ENCODE assay signal across 19 mouse cellular contexts in genomic region chr9:53422133-53422896, GRCm38 (mm10). TPM values are rescaled to one million over a fixed set of nuclear protein-coding genes. Genes with fewer than 3 reads are reported as not detected.
DNase-seq lines count a peak whose midpoint lies in the region; ATAC-seq lines count a peak whose summit lies in the region.
"Had no signal": no experiment of that assay in that cellular context is flagged by ENCODE, and none has a peak within 500 bp of the region (broad histone marks: within the 10 kb centered on the region; RNA-seq: fewer than 3 reads in every experiment).

No protein-coding gene starts in this region.

- no peak overlapping the region for H3K27ac ChIP-seq in lung, embryonic 16.5 days (ENCODE audit: low read length)
- H3K27ac ChIP-seq in liver, embryonic 15.5 days (replicated peaks): peak overlapping the region; percentile 85
- H3K27ac ChIP-seq in heart, embryonic 11.5 days (ENCODE audit: low read depth, low read length): no peak overlapping the region
- H3K27ac ChIP-seq: embryonic facial prominence, embryonic 10.5 days; midbrain, embryonic 10.5 days; neural tube, embryonic 15.5 days had no signal

- H3K9me3 ChIP-seq in lung, embryonic 16.5 days (ENCODE audit: control insufficient read depth, low read length): no peaks in the 10 kb centered on the region
- no peaks in the 10 kb centered on the region for H3K9me3 ChIP-seq in liver, embryonic 15.5 days (replicated peaks)
- no peaks in the 10 kb centered on the region for H3K9me3 ChIP-seq in heart, embryonic 11.5 days (replicated peaks; ENCODE audit: control insufficient read depth, low read length)
- H3K9me3 ChIP-seq: neural tube, embryonic 15.5 days had no signal

- no peak overlapping the region for H3K4me3 ChIP-seq in lung, embryonic 16.5 days (ENCODE audit: low read length)
- peak overlapping the region; percentile 19 for H3K4me3 ChIP-seq in liver, embryonic 15.5 days (replicated peaks)
- H3K4me3 ChIP-seq in heart, embryonic 11.5 days (ENCODE audit: low read depth, low read length): no peak overlapping the region
- H3K4me3 ChIP-seq: embryonic facial prominence, embryonic 10.5 days; midbrain, embryonic 10.5 days; neural tube, embryonic 15.5 days had no signal

- ATAC-seq in lung, embryonic 16.5 days (ENCODE audit: low read depth): peak; percentile 47
- peak; percentile 97 for ATAC-seq in erythroblast, adult 5-6 weeks (replicated peaks; ENCODE audit: low FRiP score, poor library complexity, severe bottlenecking)
- ATAC-seq in liver, embryonic 15.5 days (ENCODE audit: insufficient read depth): peak; percentile 98
- ATAC-seq in heart, embryonic 11.5 days (replicated peaks; ENCODE audit: insufficient number of reproducible peaks, low FRiP score, low TSS enrichment): no peak
- ATAC-seq: CD4-positive, CD25-positive, alpha-beta regulatory T cell, adult 4 months; hindbrain, embryonic 16.5 days had no signal

- no peaks in the 10 kb centered on the region for H3K27me3 ChIP-seq in lung, embryonic 16.5 days (ENCODE audit: control insufficient read depth, insufficient read depth, low read depth, low read length)
- H3K27me3 ChIP-seq in liver, embryonic 15.5 days: no peaks in the 10 kb centered on the region
- H3K27me3 ChIP-seq in heart, embryonic 11.5 days (ENCODE audit: control insufficient read depth, insufficient read depth, low read length): no peaks in the 10 kb centered on the region
- H3K27me3 ChIP-seq: neural tube, embryonic 15.5 days had no signal

- no peaks in the 10 kb centered on the region for H3K36me3 ChIP-seq in lung, embryonic 16.5 days (ENCODE audit: control insufficient read depth, insufficient read depth, low read length)
- H3K36me3 ChIP-seq in liver, embryonic 15.5 days (replicated peaks): no peaks in the 10 kb centered on the region
- H3K36me3 ChIP-seq in heart, embryonic 11.5 days (ENCODE audit: control insufficient read depth, insufficient read depth, low read length): no peaks in the 10 kb centered on the region
- H3K36me3 ChIP-seq: embryonic facial prominence, embryonic 10.5 days; midbrain, embryonic 10.5 days; neural tube, embryonic 15.5 days had no signal

- DNase-seq in lung, adult 18-20 months: no peak
- DNase-seq in c-Kit-negative CD71-positive TER-119-positive erythroid progenitor cells, embryonic 14.5 days (ENCODE audit: low read depth, low spot score): peak; percentile 47
- DNase-seq in retina, embryonic 14.5 days (ENCODE audit: low spot score): no peak
- DNase-seq in spleen, postnatal 10 days (ENCODE audit: low spot score in 2 of 2): no peak
- DNase-seq: adrenal gland, postnatal 10 days; cerebellum, postnatal 10 days; gastrocnemius, postnatal 36 days; kidney, adult 8-10 months; retina, postnatal 1 day; thymus, postnatal 25 days had no signal

- peaks cover 3% of the 10 kb centered on the region; the same call in 1 of the 2 replicates for H3K4me1 ChIP-seq in lung, embryonic 16.5 days (replicated peaks; ENCODE audit: control insufficient read depth, insufficient read depth, low read length)
- peaks cover 30% of the 10 kb centered on the region for H3K4me1 ChIP-seq in liver, embryonic 15.5 days (replicated peaks)
- no peaks in the 10 kb centered on the region for H3K4me1 ChIP-seq in heart, embryonic 11.5 days (ENCODE audit: control insufficient read depth, insufficient read depth, low read length)
- H3K4me1 ChIP-seq: embryonic facial prominence, embryonic 10.5 days; midbrain, embryonic 10.5 days; neural tube, embryonic 15.5 days had no signal

- no peak overlapping the region for H3K9ac ChIP-seq in lung, embryonic 16.5 days (ENCODE audit: low read length)
- peak overlapping the region; percentile 35; the same call in 1 of the 2 replicates for H3K9ac ChIP-seq in liver, embryonic 15.5 days
- no peak overlapping the region for H3K9ac ChIP-seq in heart, embryonic 11.5 days (ENCODE audit: low read depth, low read length)
- H3K9ac ChIP-seq: neural tube, embryonic 15.5 days had no signal

- no peak overlapping the region for H3K4me2 ChIP-seq in lung, embryonic 16.5 days (ENCODE audit: low read depth, low read length)
- H3K4me2 ChIP-seq in liver, embryonic 15.5 days: peak overlapping the region; percentile 56
- H3K4me2 ChIP-seq in heart, embryonic 11.5 days: no peak overlapping the region; the same call in 1 of the 2 replicates
- H3K4me2 ChIP-seq: neural tube, embryonic 15.5 days had no signal

- 34% methylated on average over 9 of the region's 9 CpGs for WGBS in lung, embryonic 16.5 days
- WGBS in liver, embryonic 15.5 days (ENCODE audit: insufficient replicate concordance): 14% methylated on average over 9 of the region's 9 CpGs
- WGBS in heart, embryonic 11.5 days (ENCODE audit: insufficient replicate concordance): 49% methylated on average over 9 of the region's 9 CpGs

RNA-seq across cellular contexts. Expression of gene 4930550C14Rik, which starts 20.2 kb away (rescaled TPM):
- 1.9 and 2.6 TPM in 2 replicates for polyA plus RNA-seq in lung, embryonic 16.5 days (2015; fragmentation: Nextera tagmentation; extraction: Ambion mirVana)
- 3.1 and 6.9 TPM in 2 replicates for total RNA-seq in erythroblast, adult 5-6 weeks (2015; ENCODE audit: low replicate concordance)
- total RNA-seq in erythroblast, adult 5-6 weeks (2017; ENCODE audit: low replicate concordance): 7.8 and 9.1 TPM in 2 replicates
- polyA plus RNA-seq in liver, embryonic 15.5 days (2015; fragmentation: Nextera tagmentation; extraction: Ambion mirVana): 0.66 and 0.88 TPM in 2 replicates
- polyA plus RNA-seq in heart, embryonic 11.5 days (2014; fragmentation: Nextera tagmentation; extraction: Ambion mirVana): 0.30 and 0.54 TPM in 2 replicates
- total RNA-seq: gastrocnemius, postnatal 36 days had no signal

RNA-seq across cellular contexts. Expression of gene Kdelc2, which starts 38.5 kb away (rescaled TPM):
- polyA plus RNA-seq in lung, embryonic 16.5 days (2015; fragmentation: Nextera tagmentation; extraction: Ambion mirVana): 51.6 and 53.7 TPM in 2 replicates
- total RNA-seq in erythroblast, adult 5-6 weeks (2015; ENCODE audit: low replicate concordance): 0.84 and 0.96 TPM in 2 replicates
- 0.34 and 0.42 TPM in 2 replicates for total RNA-seq in erythroblast, adult 5-6 weeks (2017; ENCODE audit: low replicate concordance)
- 4.1 and 5.1 TPM in 2 replicates for polyA plus RNA-seq in liver, embryonic 15.5 days (2015; fragmentation: Nextera tagmentation; extraction: Ambion mirVana)
- 19.3 and 20.9 TPM in 2 replicates for polyA plus RNA-seq in heart, embryonic 11.5 days (2014; fragmentation: Nextera tagmentation; extraction: Ambion mirVana)
